Mouse (Mus musculus) ES-Bruce4 (cell line): ENCODE data around the gene Pisd. TPM values are rescaled to one million over a fixed set of nuclear protein-coding genes. Genes with fewer than 3 reads are reported as not detected.

Experiments used
- H3K27ac ChIP-seq: 2 replicates; pipeline ENCODE4 v1.5.1; 2012; ENCODE audit warnings: low read length, inconsistent platforms; ENCODE audit not compliant: insufficient read depth
- H3K27me3 ChIP-seq: 2 replicates; pipeline ENCODE4 v1.6.1; 2012; ENCODE audit warnings: mild to moderate bottlenecking, low read length, inconsistent platforms; ENCODE audit not compliant: control insufficient read depth, poor library complexity, insufficient read depth, severe bottlenecking
- H3K36me3 ChIP-seq: 2 replicates; pipeline ENCODE4 v1.6.1; 2012; ENCODE audit warnings: inconsistent platforms, mild to moderate bottlenecking, low read length, moderate library complexity; ENCODE audit not compliant: control insufficient read depth, poor library complexity, insufficient read depth, severe bottlenecking
- H3K4me1 ChIP-seq: one replicate; pipeline ENCODE4 v1.8.1; 2011; ENCODE audit warnings: low read length; ENCODE audit not compliant: control insufficient read depth, insufficient read depth
- H3K4me3 ChIP-seq: 2 replicates; pipeline ENCODE4 v1.5.1; 2011; ENCODE audit warnings: low read depth, mild to moderate bottlenecking, low read length
- H3K9ac ChIP-seq: 2 replicates; pipeline ENCODE4 v1.6.1; 2012; ENCODE audit warnings: low read depth, mild to moderate bottlenecking, inconsistent platforms; ENCODE audit not compliant: poor library complexity, severe bottlenecking
- H3K9me3 ChIP-seq: replicated peaks from 2 replicates; pipeline ENCODE4 v1.6.1; 2012; ENCODE audit warnings: mild to moderate bottlenecking, low read length, inconsistent platforms; ENCODE audit not compliant: control insufficient read depth, poor library complexity, insufficient read depth, severe bottlenecking
- CTCF ChIP-seq: IDR thresholded peaks from one replicate; pipeline ENCODE4 v1.8.1; 2011; ENCODE audit warnings: low read depth, low read length
- EP300 ChIP-seq: IDR thresholded peaks from 2 replicates; pipeline ENCODE4 v1.6.1; 2011; ENCODE audit warnings: low read depth, low read length; ENCODE audit not compliant: insufficient read depth
- POLR2A ChIP-seq: IDR thresholded peaks from one replicate; pipeline ENCODE4 v1.8.1; 2011; ENCODE audit warnings: low read length; ENCODE audit not compliant: insufficient read depth
- polyA plus RNA-seq: library from polyadenylated mRNA; stranded (reverse); fragments of >200 nt; gene quantifications from 2 replicates; pipeline ENCODE4 v1.2.4, GENCODE M21; 2011; ENCODE audit warnings: low read depth; ENCODE audit not compliant: missing spikeins, insufficient read depth, insufficient read length

The Pisd gene
- polyA plus RNA-seq, 1 experiment: 59.0 TPM

DNA sequence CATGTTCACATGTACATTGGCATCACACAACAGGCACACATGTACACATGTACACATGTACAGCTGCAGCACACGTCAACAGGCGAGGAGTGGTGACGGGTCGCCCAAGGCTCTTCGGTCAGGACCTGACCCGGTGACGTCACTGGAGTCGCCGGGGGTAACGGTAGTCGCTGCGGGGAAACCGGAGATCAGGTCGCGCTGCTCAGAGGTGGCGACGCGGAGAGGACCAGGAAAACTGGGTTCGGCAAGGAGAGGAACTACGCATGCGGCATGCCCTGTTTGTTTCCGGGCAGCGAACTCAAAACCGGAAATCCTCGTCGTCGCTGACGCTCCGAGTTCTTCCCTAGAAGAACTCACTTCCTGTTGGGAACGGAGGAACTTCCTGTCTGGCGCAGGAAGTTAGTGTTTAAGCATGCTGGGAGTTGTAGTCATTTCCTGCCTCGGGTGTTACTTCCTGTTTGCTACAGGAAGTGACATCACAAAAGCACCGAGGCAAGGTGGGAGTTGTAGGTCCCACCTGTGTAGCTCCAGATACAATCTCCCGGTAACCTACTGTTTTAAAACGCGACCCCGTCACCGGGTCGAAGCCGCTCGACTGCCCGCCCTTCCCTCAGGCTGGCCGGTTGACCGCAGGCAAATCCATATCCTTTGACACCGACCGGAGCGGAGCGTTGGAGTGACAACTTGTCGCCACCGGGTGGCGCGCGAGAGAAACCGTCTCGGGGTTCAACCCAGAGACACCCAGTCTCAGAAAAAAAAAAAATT lies 71.6 kb downstream of the Pisd start:
- Histone ChIP-seq H3K4me1 (no peaks in the 10 kb centered on the region), H3K27me3 (no peaks in the 10 kb centered on the region), H3K4me3 (peak overlapping the region; percentile 72), H3K9me3 (peaks cover 20% of the 10 kb centered on the region; the same call in 1 of the 2 replicates), H3K9ac (no peak overlapping the region), H3K36me3 (no peaks in the 10 kb centered on the region), H3K27ac (peak overlapping the region; percentile 59)
- 0 out of 2 replicates have a peak, but pooled peaks have one; percentile 15 for TF ChIP-seq EP300
- TF ChIP-seq CTCF: peak; percentile 67
- TF ChIP-seq POLR2A: no peak

DNA sequence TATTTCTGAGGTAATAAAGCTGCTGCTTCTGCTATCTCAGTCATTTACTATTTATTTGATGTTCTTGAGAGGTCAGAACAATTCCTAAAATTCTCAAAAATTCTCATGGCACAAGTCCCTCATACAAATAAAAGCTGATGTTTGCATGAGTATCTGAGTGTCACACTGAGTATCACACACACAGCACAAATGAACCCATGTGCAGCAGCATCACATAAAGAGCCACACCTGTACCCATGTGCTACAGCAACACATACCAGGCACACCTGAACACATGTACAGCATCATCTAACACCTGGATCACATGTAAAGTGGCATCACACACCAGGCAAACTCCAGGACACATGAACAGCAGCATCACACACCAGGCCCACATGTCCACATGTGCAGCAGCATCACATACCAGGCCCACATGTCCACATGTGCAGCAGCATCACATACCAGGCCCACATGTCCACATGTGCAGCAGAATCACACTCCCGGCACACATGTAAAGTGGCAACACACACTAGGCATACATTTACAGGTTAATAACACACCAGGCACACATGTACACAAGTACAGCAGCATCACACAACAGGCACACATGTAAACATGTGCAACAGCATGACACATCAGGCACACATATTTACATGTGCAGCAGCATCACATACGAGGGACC lies 72.3 kb downstream of the Pisd start:
- H3K27ac ChIP-seq: peak overlapping the region; percentile 59
- H3K9me3 ChIP-seq: peaks cover 27% of the 10 kb centered on the region
- H3K4me3 ChIP-seq: peak overlapping the region; percentile 72
- H3K36me3 ChIP-seq: no peaks in the 10 kb centered on the region
- TF ChIP-seq CTCF (no peak), POLR2A (no peak), EP300 (no peak)
- H3K9ac ChIP-seq: no peak overlapping the region
- no peaks in the 10 kb centered on the region for H3K27me3 ChIP-seq
- H3K4me1 ChIP-seq: no peaks in the 10 kb centered on the region

DNA sequence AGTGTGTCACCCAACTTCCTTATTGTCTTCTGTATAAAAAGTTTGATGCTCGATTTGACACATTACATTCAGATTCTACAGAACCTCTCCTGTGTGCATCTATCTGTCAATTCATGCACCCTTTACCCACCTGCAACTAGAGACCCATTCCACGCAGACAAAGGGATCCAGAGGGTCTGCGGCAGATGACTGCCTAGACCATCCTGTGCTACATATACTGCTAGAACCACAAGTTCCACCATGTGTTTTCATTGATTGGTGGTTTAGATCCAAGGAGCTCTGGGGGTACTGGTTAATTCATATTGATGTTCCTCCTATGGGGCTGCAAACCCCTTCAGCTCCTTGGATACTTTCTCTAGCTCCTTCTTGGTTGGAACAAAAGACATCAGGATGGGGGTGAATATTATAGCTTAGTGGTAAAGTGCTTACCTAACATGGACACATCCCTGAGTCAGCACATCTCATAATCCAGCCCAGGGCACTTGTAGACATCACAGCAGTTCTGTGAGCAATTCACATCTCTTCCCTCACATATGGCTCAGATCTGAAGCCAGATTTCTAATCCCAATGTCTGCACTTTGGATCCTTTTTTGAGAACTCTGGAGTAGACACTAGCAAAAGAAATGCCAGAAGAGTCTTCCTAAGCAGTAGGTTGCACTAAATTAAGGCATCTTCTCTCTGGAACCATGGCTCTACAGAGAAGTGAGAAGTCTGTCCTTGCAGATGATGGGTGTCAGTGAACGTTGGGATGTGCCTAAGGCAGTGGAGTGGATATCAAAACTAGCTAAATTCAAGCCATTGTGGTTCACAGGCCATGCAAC lies 73.0 kb downstream of the Pisd start:
- Histone ChIP-seq H3K27ac (peak overlapping the region; percentile 22), H3K9ac (no peak overlapping the region), H3K36me3 (no peaks in the 10 kb centered on the region), H3K9me3 (peaks cover 29% of the 10 kb centered on the region), H3K27me3 (no peaks in the 10 kb centered on the region), H3K4me1 (no peaks in the 10 kb centered on the region), H3K4me3 (no peak overlapping the region)
- TF ChIP-seq CTCF (no peak), EP300 (no peak), POLR2A (no peak)

DNA sequence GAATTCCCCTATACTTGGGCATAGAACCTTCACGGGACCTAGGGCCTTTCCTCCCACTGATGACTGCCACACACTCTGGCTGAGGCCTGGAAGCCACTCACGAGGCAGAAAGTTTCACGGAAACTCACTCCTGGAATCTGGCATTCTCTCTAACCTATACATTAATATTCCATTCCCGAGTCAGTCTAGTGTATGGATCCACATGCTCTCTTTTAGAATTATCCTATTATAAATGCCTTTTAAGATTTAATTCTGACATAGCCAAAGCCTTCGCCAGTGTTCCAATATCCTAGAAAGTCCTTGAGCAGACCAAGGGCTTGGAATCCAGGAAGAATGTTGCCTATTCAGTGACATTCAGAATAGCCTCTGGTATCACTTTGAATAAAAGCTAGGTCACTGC lies 74.0 kb downstream of the Pisd start:
- Histone ChIP-seq H3K4me1 (no peaks in the 10 kb centered on the region), H3K4me3 (no peak overlapping the region), H3K36me3 (no peaks in the 10 kb centered on the region), H3K9ac (no peak overlapping the region), H3K27me3 (no peaks in the 10 kb centered on the region), H3K27ac (no peak overlapping the region; the same call in 1 of the 2 replicates), H3K9me3 (peaks cover 36% of the 10 kb centered on the region)
- TF ChIP-seq EP300 (no peak), CTCF (no peak), POLR2A (no peak)

DNA sequence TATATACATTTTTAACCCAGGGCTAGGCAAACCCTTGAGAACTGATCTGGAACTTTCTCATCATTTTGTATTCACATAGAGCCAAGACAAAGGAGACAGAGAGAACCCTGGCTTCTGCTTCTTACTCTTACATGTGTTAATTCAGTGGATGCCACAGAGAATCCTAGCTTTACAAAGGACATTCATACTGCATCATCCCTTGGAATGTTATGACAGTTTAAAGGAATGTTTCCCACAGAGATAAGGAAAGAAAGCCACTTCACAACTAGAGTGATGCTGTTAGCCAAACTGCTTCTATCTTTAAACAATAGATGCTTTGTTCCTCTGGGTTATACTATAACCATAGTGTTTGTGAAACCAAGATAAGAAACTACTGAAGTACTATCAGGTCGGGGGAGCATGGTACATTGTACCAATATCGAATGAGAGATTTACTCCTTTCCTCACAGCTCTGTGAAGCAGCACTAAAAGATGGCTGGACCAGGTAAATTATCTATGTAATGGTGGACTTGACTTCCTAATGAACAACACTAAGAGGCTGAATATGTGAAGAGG lies 79.1 kb downstream of the Pisd start:
- Histone ChIP-seq H3K9ac (no peak overlapping the region), H3K4me3 (no peak overlapping the region), H3K27me3 (no peaks in the 10 kb centered on the region), H3K27ac (no peak overlapping the region), H3K9me3 (peaks cover 35% of the 10 kb centered on the region), H3K36me3 (no peaks in the 10 kb centered on the region), H3K4me1 (no peaks in the 10 kb centered on the region)
- no peak for TF ChIP-seq CTCF
